Mouse (Mus musculus): ENCODE measurements around the gene Tex26.

DNA sequence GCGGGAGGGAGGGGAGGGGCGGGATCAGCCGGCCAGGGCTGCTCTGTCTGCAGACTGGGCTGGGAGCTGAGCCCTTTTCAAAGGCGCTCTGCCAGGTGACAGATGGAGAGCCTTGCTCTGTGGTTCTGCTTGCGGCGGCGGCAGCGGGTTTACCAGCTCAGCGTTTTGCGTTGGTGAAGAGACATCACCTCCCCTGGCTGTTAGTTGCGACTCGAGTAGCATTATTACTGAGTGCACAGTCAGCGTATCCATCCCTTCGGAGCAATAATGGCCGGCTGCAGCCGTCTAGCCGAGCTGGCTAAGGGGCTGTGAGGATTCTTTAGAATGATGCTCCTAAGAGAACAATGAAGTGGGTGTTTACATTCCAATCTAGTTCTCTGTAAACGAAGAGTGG, 717 bp downstream of the Tex26 start:
- TF ChIP-seq ZNF384 (IDR thresholded peaks at IDR 0.05; ENCODE audit: low read depth, low read length) (no peak), HCFC1 (IDR thresholded peaks at IDR 0.05; ENCODE audit: low read depth, low read length) (no peak), UBTF (IDR thresholded peaks at IDR 0.05; ENCODE audit: low read depth, low read length) (no peak), MAFK (IDR thresholded peaks at IDR 0.05; ENCODE audit: insufficient replicate concordance, low read length) (no peak), SMC3 (IDR thresholded peaks at IDR 0.05; ENCODE audit: low read depth, low read length) (no peak), RAD21 (IDR thresholded peaks at IDR 0.05; ENCODE audit: low read depth, low read length) (no peak)
